Mouse (Mus musculus): ENCODE measurements at regions not wholly inside any gene's neighbourhood (a gene's known extent, or its start where the extent isn't known, plus 50 kb on each side); places are given as distances from the start of the nearest gene placed in this dataset.

- no peak for TF ChIP-seq CTCF (IDR thresholded peaks at IDR 0.05; ENCODE audit: insufficient read depth, low read depth, low read length)
- TF ChIP-seq POLR2A (IDR thresholded peaks at IDR 0.05; ENCODE audit: insufficient read depth, low read depth, low read length) = no peak
These were observed 207.6 kb upstream of the Tbx3 start for GRCm38 (mm10) chr5:119462659-119463530.
